Mouse (Mus musculus) CD4-positive, CD25-positive, alpha-beta regulatory T cell, adult 2 months (primary cell): ENCODE data around the gene Sar1a.

Experiments
- DNase-seq: peaks from one replicate; pipeline ENCODE4 v3.0.0-alpha.2; 2012; ENCODE audit warnings: low read depth, low spot score

Sar1a gene

DNA sequence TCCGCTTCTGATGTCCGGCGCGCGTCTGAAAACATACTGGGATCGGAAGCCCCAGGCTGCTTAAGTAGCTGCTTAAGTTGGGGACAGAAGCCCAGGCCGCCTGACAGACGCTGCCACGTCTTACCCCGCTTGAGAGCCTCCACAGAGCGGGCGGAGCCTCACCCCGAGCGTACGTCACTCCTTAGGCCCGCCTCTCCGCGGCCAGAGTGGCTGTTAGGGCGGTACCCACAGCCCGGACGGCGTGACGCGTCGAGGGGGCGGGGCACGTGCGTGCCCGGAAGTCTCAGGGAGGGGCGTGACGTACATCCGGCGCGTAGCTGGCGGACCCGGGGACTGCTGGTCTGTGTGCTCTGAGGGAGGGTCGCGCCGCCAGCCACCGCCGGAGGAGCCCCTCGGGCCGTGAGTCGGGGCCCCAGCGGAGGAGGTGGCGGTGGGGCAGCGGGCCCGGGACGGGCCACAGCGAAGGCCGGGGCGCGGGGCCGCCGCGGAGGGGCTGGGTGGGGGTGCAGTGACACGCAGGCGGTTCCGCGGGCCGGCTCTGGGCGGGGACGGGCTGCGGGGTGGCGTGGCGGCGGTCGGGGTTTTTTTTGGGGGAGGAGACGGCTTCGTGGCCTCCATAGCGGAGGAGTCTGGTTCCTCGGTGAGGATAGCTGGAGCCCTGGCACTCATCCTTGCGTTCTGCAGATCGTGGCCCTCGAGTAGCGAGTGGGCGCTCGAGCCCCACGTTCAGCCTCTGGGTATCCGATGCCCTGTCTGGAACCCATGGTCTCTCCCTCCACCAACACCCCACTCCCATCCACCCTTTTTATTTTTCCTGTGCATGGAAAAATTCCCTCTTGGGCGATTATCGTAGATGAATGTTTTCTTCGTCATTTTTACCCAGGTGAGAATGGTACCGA is at the start of gene Sar1a:
Gene Sar1a (plus strand): TSS at position 285 of the 899 bp plus-strand sequence.
- peak; percentile 99 for DNase-seq

GRCm38 (mm10) chr10:61632445-61632844 is 47.7 kb upstream of the Sar1a start:
- DNase-seq: no peak

DNA sequence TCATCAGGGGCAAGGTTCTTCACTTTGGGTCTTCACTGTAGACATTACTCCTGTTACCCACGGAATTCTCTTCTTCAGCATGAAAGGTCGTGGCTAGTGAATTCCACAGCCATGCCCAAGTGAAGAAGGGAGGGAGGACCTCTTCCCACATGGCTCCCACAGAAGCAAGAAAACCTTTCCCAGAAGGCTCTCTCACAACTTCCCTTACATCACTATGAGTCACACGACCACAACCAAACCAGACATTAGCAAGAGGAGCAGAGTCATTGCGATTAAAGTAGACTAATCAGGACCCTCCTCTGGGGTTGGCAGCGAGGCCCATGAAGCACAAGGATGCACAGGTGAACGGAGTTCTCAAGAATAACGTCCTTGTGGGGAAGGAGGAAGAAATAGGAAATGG is 43.0 kb upstream of the Sar1a start:
- DNase-seq: no peak

GRCm38 (mm10) chr10:61640363-61640762 is 39.7 kb upstream of the Sar1a start:
- DNase-seq: no peak

- DNase-seq: no peak
Observed at GRCm38 (mm10) chr10:61646557-61646956, 33.5 kb upstream of the Sar1a start.

DNA sequence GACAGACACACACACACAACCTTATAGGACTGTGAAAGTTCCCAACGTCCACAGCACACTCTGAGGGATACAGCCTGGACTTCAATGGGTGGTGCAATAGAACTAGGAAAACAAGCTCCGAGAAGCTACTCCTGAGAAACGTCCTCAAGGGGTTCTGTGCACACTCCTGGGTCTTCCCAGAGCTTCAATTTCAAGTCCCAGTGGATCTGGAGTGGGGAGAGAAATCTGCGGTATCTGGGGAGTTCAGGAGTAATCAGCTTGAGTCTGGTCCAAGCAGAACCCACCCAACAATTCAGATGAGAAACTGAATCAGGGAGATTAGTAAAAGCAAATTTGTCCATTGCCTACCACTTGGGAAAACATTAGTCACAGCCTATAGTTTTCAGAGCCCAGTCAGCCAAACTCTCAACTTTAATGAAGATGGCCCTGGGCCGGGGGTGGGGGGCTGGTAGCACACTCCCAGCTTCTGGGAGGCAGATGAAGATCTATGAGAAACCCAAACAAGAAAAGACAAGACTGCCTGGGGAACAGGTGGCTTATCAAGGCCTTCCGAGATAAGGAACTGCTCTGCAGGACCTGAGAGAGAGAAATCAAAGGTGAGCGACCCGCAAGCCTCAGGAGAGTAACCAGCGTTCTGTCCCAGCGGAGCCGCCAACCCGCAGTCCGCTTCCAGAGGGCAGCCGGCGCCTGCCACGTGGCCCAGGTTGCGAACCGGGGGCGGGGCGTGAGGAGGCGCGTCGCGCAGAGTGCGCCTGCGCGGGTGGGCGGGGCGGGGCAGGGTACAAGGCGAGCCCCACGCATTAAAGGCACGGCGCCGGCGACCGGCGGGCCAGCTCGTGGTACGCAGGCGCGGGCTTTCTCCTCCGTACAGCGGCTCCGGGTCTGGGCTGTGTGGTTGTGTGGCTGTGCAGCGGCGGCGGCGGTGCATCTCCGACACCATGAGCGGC is 32.0 kb upstream of the Sar1a start, which contains the start of gene Ppa1:
Gene Ppa1 (plus strand): TSS at position 763 of the 947 bp plus-strand sequence.
- DNase-seq: peak; percentile 94

DNA sequence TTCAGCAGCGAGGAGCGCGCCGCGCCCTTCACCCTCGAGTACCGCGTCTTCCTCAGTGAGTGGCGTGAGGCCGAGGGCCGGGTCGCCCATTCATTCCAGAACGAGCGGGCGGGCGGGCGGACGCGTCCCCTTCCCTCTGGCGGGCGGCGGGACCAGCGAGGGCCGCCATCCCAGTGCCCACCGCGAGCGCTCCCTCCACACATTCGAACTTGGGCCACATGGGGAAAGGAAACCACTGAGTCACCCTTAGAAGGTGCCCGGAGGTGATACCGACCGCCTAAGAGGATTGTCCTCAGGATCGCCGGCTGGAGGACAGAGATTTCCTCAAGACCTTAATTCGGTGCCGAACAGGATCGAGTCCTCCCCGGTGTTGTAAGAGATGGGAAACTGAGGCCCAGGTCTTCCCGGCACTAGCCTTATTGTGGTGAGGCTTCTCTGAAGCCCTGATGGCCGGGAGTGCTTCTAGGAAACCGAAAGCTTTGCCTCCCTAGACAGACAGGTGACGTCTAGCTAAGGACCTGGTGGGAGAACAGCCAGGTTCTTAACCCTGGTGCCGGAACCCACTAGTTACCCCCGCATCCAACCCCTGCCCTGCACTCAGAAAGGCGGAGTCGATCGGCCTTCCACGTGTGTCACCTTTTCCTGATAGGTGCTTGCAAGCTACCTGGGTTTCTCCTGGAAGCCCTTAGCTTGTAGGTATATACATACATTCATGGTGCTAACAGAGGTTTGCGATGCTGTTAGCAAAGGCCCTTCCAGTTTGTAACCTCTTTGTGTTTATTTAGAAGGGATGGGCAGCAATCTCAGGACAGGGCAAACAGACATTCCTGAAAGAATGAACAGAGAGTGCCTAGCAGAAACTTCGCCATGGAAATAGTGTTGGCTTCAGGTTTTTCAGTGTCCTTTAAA is 31.1 kb upstream of the Sar1a start:
- DNase-seq: peak; percentile 54

DNA sequence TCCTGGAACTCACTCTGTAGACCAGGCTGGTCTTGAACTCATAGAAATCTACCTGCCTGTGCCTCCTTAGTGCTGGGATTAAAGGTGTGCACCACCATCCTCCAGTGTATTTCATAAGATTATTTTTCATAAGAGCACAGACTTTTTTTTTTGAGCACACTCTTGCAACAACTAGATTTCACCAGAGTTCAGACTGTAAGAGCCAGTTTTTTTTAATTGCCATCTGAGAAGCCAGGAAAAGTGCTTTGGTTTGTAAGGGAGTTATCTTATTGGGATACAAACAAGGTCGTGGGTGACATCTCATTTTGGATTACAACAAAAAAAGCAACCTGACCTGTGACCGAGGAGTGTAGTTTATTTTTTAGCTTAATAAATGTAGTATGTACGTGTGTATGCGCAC is 26.0 kb upstream of the Sar1a start:
- DNase-seq: no peak

GRCm38 (mm10) chr10:61654691-61655090 is 25.4 kb upstream of the Sar1a start:
- DNase-seq: no peak

- DNase-seq: no peak
Observed at GRCm38 (mm10) chr10:61655188-61655587, 24.9 kb upstream of the Sar1a start.

DNA sequence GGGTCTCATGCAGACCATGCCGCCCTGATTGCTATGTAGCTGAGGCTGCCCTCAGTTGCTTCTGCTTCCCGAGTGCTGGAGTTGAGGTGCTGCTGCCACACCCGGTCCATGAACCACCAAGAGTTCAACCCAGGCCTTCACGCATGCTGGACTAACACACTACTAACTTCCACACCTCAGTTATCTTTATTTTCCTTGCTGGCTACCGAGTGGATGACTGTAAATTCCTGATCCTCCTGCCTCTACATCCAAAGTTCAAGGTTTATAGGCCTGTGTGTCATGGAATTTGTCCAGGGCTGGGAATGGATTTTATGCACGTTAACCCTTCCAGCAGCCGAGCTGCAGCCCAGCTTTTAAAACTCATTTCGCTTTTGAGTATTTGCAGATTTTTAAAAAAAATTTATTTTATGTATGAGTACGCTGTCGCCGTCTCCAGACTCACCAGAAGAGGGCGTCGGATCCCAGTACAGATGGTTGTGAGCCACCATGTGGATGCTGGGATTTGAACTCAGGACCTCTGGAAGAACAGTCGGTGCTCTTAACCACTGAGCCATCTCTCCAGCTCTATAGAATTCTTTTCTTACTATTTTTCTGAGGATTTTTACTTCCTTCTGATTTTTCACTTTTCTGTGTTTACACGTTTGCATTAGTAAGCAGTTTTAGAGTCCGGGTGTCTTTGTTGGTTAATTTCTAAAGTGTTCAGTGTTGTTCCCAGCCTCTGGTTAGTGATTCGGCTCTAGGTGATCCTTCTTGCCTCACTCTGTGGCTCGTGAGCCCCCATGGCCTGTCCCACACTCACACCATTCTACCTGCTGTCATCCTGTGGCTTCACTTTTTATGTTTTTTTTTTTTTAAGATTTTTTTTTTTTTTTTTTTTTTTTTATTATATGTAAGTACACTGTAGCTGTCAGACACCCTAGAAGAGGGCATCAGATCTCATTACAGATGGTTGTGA is 22.9 kb upstream of the Sar1a start:
- no peak for DNase-seq

DNA sequence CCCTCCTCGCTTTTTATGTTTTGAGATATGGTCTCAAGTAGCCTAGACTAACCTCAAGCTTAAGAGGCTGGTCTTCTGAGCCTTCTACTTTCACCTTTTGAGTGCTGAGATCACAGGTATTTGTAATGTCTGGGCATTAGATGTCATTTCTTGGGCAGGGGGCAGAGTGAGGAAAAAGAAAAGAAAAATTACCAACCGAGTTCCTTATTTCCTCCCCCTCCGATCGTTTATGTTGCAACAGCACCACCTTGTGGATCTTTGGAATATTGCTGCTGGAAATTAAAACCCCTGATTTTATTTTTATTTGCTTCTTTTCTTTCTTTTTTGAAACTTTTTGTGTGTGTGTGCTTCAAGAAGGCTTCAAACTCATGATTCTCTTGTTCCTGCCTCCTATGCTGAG is 22.1 kb upstream of the Sar1a start:
- peak; percentile 77 for DNase-seq

DNA sequence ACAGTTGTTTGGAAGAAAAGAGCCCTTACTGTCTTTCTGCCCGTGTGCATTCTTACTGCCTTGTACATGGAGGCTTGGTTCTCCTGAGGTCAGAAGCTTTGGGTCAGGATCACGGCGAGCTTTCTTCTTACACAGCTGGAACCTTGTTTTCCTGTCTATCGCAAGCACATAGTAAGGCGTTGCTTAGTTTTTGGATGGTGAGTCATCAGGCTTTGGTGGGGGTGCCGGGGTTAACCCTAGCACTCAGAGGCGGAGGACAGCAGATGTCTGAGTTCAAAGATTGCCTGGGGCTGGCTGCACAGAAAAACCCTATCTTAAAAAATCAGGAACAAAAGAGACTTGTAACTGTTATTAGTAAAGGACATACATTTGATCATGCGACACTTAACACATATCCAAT is 18.2 kb upstream of the Sar1a start:
- DNase-seq: no peak

- DNase-seq: no peak
Observed at GRCm38 (mm10) chr10:61662391-61662988, 17.6 kb upstream of the Sar1a start.

- DNase-seq: no peak
Observed at GRCm38 (mm10) chr10:61665111-61665510, 15.0 kb upstream of the Sar1a start.

DNA sequence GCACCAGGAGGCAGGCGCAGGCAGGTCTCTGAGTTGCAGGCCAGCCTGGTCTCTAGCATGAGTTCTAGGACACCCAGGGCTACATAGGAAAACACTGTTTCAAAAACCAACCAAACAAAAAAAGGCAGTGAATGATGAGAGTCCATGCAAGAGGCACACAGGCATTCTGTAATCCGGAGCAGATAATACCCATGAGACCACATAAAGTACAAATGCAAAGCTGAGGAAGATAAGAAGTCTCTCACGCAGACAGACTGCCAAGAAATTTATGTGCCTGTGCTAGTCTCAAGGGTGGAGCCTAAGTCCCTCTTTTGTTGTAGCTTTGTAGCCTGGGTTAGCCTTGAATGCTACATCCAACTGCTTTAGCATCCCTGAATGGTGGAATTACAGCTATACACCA is 14.4 kb upstream of the Sar1a start:
- DNase-seq: no peak

- DNase-seq: no peak
Observed at GRCm38 (mm10) chr10:61669289-61669688, 10.8 kb upstream of the Sar1a start.

GRCm38 (mm10) chr10:61669896-61670295 is 10.2 kb upstream of the Sar1a start:
- DNase-seq: no peak

DNA sequence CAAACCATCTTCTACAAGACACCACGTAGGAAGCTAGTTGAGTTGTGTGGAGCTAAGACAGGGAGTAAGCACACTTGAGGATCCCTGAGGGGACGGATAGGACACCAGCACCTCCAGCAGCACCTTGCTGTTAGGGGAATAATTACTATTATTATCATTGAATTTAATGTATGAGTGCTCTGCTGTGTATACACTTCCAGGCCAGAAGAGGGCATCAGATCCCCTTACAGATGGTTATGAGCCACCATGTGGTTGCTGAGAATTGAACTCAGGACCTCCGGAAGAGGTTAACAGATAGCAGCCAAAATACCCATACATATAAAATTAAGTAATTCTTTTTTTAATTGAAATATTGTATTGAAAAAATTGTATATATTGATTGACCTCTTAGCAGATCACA is 9.3 kb upstream of the Sar1a start:
- peak; percentile 31 for DNase-seq

- peak; percentile 57 for DNase-seq
Observed at GRCm38 (mm10) chr10:61675935-61676334, 4.2 kb upstream of the Sar1a start.
